Mouse (Mus musculus): ENCODE measurements at regions not wholly inside any gene's neighbourhood (a gene's known extent, or its start where the extent isn't known, plus 50 kb on each side); places are given as distances from the start of the nearest gene placed in this dataset.
A peak's percentile ranks its signal among the peaks of the same experiment; 100 is the strongest.

DNA sequence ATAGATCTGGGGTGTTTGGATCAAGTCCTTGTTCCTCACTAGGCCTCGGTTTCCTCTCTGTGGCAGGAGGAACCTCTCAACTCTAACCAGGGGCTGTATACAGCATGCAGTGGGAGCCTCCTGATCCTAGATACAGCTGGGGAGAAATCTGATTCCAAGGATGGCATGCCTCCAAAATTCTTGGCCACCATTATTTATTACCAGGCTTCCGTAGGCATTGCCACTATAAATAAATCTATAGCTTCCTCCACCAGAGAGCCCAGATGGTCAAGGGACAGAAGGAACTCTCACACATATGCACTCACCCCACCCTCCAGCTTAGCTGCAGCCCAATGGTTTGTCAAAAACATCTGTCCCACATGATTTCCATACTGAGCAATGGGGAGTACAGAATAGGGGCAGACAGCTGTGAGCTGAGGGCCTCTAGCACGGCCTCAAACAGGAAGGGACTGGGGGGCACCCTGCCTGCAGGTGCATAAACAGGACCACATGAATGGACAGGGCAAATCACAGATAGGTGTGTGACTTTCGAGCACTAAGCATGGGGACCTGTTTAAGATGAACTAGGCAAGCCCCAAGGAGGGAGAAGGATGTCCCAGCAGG is 100.8 kb upstream of the Mgme1 start:
- DNase-seq (ENCODE audit: extremely low read depth, insufficient read length, low spot score), result no peak

DNA sequence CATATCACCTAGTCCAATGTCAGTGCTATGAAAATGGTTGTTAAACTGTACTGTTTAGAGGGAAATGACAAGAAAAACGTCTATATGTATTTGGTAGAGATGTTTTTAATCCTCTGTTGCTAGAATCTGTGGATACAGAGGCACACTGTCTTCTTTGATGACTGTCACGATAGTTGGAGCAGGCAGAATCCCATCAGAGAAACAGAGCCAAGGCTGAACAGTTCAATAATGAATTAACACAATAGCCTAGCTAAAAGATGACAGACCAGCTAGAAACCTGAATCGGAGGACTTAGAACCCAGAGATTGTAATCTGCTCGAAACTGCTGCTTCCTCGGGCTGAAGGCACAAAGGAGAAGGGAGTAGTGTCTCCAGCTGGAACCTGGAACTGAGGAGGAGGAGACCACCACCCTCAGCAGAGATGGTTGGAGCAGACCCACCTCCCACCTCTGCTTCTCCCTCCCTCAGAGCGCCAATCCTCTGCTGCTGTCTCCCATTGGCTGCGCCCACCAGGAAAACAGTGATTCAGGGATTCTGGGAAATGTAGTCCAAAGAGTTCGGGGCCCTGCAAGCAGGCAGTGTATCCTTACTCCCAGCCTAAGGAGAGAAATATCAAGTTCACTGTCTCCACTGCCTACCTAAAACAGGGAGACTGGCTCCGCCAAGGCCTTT is 98.2 kb upstream of the Mgme1 start:
- DNase-seq (ENCODE audit: extremely low read depth, insufficient read length, low spot score), result peak; percentile 49

DNA sequence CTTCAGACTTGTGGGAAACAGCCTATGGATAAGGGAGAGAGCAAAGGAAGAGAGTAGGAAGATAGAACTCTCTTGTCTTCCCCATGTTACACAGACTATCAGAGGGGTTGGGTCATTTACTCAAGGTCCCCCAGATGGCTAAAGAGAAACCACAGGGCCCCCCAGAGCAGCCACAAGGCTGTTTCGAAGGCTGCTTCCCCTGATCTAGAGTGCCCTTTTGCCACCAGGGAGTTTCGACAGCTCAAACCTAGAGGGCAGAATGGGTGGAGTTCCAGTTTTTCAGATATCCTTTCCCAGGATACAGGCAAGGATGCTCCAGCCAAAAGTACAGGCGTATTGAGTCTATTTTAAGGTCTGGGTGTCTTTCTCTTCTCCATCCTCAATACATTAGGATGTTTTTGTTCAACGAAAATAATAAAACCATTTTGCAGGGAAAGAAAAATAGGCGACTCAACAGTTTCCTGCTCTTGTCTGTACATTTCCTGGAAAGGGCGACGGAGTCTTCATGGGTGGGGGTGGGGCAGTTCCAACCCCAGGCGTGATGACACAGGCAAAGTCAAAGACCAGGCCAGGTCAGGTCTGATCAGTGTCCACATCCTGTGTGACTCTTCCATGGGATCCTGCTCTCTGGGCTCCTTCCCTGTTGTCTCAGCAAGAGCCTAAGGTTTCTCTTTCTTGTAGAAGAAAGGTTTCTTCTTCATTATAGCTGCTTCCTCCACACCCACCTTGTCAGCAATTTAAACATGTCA is 96.9 kb upstream of the Mgme1 start:
- no peak for DNase-seq (ENCODE audit: extremely low read depth, insufficient read length, low spot score)

DNA sequence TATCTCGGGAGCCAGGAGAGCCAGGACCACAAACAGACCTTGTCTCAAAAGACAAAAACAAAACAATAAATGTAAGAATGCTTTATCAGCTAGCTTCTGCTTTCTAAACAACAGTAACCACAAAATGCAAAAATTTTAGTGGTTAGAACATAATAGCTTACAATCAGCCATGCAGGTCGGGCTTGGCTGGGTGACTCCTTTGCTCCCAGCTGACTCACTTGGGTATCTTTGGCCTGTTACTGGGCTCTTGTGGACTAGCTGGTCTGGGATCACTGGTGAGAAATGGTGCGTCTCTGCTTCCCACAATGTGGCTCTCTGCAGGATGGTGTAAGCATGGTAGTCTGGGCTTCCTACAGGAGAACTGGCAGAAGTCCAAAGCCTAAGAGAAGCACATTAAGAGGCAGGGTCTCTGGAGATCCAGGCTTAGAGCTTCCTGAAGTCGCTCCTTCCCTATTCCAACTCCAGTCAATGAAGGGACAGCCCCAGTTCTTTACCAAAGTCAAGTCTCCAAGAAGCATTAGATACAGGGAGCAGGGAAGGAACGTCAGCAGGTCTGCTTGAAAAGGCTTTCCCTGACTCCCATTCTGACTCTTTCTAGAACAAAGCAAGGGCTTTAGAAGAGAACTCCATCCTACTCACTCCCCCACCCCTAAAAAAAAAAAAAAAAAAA is 96.0 kb upstream of the Mgme1 start:
- DNase-seq (ENCODE audit: extremely low read depth, insufficient read length, low spot score), result no peak

DNA sequence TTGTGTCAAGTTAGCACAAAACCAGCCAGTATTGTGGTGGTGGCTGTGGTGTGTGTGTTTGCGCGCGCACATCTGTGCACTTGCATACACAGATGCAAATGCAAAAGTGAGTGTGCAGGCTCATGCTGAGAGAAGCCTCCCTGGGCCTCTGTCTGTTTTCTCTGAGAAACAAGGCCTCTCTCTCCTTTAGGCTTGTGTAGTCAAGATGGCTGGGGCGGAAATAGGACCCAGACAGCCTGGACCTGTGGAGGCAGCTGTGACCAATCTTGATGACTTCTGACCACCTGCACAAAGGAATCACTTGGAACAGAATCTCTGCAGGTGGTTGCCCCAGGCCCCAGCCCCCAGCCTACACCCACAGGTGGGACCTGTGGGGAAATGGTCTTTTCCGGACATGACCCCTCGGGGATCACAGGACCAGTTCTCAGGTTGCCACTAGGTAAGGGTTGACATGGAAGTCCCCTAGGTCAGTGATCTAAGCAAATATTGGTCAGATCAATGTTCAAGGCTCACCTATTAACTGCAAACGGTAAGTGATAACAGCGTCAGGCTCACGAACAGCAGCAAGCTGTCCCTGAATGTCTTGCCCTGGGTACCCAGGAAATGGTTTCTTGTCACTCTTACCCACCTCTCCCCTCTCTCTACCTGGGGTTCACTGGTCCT is 93.8 kb upstream of the Mgme1 start:
- DNase-seq (ENCODE audit: extremely low read depth, insufficient read length, low spot score), result no peak

DNA sequence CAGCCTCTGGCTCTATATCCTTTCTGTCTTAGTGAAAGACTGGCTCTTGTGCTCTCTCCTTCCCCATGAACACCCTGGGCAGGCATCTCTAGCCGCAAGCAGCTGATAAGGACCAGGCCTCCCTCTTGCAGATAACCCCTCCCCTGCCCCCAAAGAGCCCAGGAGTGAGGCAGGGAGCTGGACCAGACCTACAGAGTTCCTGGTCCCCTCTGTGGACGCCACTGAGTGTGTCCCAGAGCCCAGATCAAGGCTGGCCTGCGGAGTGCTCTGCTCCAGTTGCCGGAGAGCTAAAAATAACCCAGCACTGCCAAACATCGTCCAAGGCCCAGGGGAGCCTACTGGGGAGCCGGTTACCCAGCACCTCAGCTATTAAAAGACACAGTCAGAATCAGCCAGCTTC is 93.2 kb upstream of the Mgme1 start:
- no peak for DNase-seq (ENCODE audit: extremely low read depth, insufficient read length, low spot score)

DNA sequence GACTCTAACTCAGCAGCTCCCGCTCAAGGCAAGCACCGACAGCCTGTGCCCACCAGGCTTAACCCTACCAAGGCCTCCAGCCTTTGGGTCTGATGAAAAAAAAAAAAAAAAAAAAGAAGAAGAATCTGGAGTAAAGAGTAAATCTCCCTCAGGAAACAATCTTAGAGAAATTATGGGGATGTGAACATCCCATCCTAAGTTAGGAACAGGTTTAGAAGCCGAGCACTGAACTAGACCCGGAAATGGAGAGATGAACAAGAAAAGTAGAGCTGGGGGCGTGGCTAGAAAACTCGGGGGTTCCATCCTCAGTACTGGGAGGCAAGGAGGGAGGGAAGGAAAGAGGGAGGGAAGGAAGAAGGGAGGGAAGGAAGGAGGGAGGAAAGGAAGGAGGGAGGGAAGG is 92.5 kb upstream of the Mgme1 start:
- DNase-seq (ENCODE audit: extremely low read depth, insufficient read length, low spot score), result no peak

DNA sequence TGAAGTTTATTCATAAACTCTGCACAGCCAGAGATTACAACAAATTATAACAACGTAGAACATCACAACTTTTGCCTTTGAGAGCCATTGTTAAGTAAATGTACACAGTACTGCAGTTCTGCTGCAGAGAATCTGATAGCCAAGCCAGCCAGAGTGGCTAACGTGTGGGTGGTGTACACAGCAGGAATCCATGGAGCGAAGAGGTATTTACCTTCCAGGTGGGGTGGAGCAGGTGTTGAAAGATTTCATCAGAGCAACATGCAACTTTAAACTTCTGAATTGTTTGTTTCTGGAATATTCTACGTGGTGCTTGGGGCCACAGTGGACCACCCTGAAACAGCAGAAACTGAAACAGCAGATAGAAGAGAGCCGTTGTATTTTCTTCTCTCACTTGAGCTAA is 88.4 kb upstream of the Mgme1 start:
- no peak for DNase-seq (ENCODE audit: extremely low read depth, insufficient read length, low spot score)

DNA sequence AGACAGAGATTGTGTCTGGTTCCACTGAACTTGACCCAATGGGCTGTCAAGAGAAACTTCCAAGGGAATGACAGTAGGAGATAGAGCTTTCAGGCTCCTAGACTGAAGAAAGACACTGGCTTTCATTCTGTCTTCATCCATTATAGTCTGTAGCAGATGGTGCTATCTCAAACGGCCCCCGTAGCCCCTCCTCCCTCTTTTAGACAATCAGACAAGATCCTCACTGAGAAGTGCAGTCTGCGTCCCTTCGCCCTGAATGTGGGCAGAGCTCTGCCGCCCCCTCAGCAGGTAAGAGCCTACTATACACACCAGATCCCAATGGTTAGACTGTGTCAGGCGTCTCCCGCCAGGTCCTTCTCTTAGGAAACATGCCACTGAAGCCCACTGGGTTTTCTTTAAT is 87.9 kb upstream of the Mgme1 start:
- DNase-seq (ENCODE audit: extremely low read depth, insufficient read length, low spot score), result no peak

DNA sequence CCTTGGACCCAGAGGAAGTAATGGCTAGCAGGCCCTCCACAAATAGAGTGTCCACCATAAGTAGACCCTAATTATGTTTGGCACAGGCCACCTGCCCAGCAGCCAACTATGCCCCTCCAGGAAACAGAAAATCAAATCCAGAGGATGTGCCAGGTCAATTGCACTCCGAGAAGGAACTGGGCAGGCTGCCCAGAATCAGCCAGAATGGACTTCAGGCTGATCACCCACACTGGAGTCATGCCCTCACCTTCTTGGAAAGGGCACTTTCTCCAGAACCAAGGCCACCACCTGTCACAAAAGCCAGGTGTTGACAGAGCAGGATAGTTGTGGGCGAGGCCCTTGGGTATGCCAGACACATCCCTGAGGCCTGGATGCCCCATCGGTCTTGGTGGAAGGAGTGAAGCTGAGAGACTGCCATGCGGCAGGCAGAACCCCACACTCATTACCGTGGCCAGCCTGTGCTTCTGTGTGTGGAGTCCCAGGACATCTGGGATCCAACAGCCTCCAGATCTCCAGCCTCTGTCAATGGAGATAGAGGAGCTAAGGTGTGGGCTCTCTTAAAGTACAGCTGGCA is 87.0 kb upstream of the Mgme1 start:
- no peak for DNase-seq (ENCODE audit: extremely low read depth, insufficient read length, low spot score)

DNA sequence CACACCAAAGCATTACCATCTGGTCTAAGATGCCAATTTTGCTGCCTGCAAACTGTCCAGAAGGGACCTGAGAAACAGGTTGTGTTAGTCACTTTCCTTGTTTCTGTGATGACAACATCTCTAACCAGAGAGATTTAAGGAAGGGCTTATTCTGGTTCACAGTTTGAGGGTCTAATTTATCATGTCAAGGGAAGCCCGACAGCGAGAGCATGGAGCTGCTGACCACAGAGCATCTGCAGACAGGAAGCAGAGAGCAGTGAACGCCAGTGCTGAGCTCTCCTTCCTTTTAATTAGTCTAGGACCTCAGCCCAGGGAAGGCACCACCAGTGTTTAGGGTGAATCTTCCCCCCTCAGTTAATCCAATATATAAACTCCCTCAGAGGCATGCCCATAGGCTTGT is 85.3 kb upstream of the Mgme1 start:
- no peak for DNase-seq (ENCODE audit: extremely low read depth, insufficient read length, low spot score)

DNA sequence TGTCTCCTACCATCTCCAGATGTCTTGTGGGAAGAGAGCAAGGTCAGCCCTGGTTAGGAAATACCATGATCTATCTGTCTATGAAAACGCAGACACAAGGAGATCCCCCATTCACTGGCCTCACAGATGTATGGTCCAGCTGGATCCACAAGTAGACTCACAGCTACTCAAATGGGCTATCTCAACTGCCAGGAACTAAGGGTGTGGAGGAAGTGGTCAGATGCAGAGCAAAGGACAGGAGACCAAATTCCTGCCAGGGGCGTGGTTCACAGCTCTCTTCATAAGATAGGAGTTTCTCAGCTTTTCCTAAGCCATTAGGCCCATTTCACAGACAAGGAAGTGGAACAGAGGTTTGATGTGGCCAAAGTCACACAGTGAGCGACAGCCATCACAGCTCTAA is 84.0 kb upstream of the Mgme1 start:
- DNase-seq (ENCODE audit: extremely low read depth, insufficient read length, low spot score), result peak; percentile 65

DNA sequence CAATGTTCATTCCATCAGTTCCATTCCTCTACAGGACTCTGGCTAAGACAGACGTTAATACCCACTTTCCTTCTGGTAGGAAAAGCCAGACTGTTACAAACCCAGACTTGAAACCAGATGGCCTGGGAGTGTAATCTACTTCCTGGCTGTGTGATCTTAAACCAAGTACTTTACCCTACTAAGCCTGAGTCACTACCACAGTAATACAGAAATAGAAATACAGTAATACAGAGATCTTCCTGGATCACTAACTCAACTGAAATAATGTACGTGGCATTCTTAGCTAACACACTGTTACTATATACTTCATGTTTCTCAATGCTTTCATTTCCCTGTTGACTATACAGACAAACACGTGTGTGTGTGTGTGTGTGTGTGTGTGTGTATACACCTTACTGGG is 82.4 kb upstream of the Mgme1 start:
- DNase-seq (ENCODE audit: extremely low read depth, insufficient read length, low spot score), result peak; percentile 52

DNA sequence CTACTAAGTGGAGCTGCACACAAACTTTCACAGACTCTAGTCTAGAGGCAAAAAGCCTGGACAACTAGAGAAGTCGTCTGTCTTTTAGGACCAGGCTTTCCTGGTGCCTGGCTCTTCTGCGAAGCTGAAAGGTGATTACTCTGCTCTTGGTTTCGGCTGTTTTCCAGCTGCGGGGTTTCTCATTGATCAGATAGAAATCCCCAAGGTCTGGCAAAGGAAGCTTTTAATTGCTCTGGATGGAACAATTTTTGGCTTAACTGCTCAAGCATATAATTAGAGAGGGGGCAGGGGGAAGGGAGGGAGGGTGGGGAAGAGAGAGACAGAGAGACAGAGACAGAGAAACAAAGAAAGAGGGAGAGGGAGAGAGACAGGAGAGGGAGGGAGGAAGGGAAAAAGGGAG is 82.0 kb upstream of the Mgme1 start:
- DNase-seq (ENCODE audit: extremely low read depth, insufficient read length, low spot score), result no peak

DNA sequence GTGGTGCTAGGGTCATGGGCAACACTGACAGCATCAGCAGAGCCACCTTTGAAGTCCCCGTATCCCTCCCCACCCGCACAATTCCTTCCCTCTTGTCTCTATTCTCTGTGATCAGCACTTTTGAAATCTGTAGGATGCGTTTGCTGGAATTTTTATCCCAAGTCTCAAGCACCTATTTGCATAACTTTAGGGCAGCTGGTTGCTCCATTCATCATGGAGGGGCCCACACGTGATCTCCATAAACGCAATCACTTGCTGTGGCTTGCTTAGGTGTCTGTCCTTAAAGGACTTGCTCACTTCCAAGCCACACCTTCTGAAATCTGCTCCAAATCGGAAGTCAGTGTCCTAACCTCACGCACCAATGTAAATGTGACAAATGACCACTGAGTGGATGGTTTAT is 80.7 kb upstream of the Mgme1 start:
- DNase-seq (ENCODE audit: extremely low read depth, insufficient read length, low spot score), result no peak

DNA sequence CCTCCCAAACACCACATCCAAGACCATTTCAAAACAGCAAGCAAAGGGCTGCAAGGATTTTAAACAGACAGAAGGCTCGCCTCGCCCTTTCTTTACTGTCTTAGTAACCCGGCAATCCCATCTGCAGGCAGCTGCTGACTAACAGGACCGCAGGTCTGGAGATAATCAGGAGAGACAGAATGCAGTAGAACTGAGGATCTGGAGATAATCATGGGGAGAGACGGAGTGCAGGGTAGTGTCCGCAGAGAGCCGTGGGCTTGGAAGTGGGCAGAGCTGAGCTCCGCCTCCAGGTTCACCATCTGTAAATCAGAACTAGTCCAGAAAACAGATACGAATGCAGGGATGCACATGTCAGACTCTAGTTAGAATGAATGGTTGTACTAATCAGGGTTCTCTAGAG is 79.4 kb upstream of the Mgme1 start:
- no peak for DNase-seq (ENCODE audit: extremely low read depth, insufficient read length, low spot score)

DNA sequence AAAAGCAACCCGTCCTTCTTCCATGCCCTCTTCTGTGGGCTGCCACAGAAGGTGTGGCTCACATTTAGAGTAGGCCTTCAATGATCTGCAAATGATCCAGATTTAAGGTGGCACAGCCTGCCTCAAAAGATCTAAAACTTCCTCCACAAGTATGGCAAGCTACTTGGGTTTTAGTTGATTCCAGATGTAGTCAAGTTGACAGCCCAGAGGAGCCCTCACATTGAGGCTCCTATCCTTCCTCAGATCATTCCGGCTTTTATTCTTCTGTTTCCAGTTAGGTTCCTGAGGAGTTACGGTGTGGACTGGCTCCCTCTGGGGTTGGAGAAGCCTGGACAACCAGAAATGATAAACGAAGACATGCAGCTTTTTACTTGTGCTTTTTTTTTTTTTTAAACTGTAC is 78.8 kb upstream of the Mgme1 start:
- no peak for DNase-seq (ENCODE audit: extremely low read depth, insufficient read length, low spot score)

DNA sequence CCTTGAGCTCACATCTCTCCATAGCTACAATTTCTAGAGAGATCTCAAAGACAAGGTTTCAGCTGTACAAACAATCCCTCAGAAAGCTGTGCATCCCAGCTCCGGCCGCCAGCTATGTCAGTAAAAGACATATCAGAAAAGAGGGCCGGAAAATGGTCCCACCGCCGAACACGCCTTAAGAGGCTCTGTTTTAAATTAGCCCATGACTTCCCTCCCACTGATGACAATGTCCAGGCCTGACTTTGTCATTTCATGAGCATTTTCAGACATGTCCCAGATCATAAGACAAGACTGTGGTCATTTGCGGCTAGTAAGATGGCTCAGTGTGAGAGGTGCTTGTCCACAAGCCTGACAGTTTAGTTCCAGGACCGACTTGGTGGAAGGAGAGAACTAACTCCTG is 78.0 kb upstream of the Mgme1 start:
- DNase-seq (ENCODE audit: extremely low read depth, insufficient read length, low spot score), result no peak

DNA sequence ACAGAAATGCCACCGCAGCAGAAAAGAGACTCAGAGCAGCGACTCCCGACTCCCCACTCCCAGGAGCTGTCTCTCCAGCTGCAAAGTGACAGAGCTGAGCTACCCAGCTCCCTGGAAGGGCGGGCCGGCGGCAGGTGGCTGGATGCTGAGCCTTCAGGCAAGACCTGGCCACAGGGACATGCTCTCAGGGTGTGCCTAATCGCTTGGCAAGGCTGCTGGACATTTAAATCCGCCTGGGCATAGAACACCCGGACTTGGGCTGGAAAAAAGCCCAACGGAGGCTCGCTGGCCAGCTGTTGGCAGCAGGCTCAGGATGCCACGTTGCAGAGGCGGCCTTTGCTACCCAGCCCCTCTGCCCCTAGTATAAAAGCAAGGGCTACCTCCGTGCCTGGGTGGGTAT is 74.6 kb upstream of the Mgme1 start:
- DNase-seq (ENCODE audit: extremely low read depth, insufficient read length, low spot score), result peak; percentile 58

DNA sequence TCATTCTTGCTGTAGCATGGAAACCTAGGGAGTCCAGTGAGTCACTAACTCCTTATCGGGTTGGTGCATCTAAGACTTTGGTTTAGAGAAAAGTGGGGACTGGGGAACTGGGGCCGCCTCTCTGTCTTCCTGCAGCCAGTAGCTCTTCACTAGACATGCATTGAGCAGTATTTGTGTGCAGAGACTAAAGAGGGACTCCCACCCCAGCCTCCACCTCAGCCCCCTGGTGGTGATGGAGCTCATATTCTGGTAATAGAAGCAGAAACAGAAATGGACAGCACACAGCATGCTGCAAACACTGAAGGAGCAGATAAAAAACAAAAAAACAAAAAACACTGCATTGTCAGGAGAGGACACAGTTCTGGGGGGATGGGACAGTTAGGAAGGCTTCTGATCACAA is 73.3 kb upstream of the Mgme1 start:
- no peak for DNase-seq (ENCODE audit: extremely low read depth, insufficient read length, low spot score)

Data from 3134 (cell line).